ENCODE assay signal across 28 mouse cellular contexts in the genomic region with DNA sequence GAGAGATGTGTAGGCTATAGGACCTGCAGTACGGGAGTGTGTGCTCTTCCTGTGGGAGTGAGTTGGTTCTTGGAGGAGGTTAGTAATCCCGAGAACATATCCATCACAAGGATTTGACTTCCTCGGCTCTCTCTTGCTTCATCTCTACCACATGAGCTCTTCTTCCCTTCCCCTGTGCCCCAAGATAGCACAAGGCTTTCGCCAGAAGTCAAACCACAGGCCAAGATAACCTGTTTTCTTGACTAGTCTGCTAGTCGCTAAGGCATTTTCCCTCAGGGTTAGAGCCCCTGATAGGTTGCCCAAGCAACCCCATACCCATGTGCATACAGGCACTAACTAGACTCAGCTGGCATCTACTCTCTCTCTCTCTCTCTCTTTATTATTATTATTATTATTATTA. TPM values are rescaled to one million over a fixed set of nuclear protein-coding genes. Genes with fewer than 3 reads are reported as not detected.
DNase-seq lines count a peak whose midpoint lies in the region; ATAC-seq and TF ChIP-seq lines count a peak whose summit lies in the region.
"Had no signal": no experiment of that assay in that cellular context is flagged by ENCODE, and none has a peak within 500 bp of the region (broad histone marks: within the 10 kb centered on the region; RNA-seq: fewer than 3 reads in every experiment).

No protein-coding gene starts in this region.

- peaks cover 0 to 25% of the 10 kb centered on the region in 2 experiments; a peak in 2 of 4 replicates for H3K36me3 ChIP-seq in MEL (ENCODE audit: control insufficient read depth in 1 of 2, insufficient read depth in 2 of 2, low read length in 2 of 2)
- no peaks in the 10 kb centered on the region for H3K36me3 ChIP-seq in heart, embryonic 10.5 days
- H3K36me3 ChIP-seq: embryonic facial prominence, embryonic 12.5 days; embryonic facial prominence, embryonic 15.5 days; forebrain, embryonic 12.5 days; forebrain, embryonic 15.5 days; heart, embryonic 12.5 days; heart, embryonic 15.5 days; hindbrain, embryonic 10.5 days; hindbrain, embryonic 13.5 days had no signal

- TF ChIP-seq POLR2A in MEL (IDR thresholded peaks at IDR 0.05; ENCODE audit: control insufficient read depth in 1 of 2, insufficient read depth in 1 of 2, low read depth in 1 of 2, low read length in 2 of 2, poor library complexity in 1 of 2): no peak

- ATAC-seq in common myeloid progenitor, adult 5-6 weeks (replicated peaks; ENCODE audit: low read depth, poor library complexity, severe bottlenecking): peak; percentile 27; the same call in 1 of the 2 replicates
- peak; percentile 29 for ATAC-seq in megakaryocyte progenitor cell, adult 5-6 weeks (replicated peaks; ENCODE audit: poor library complexity)
- ATAC-seq: forebrain, embryonic 15.5 days; hindbrain, embryonic 16.5 days; Patski had no signal

- peaks cover 8 to 32% of the 10 kb centered on the region in 2 experiments for H3K4me1 ChIP-seq in MEL (ENCODE audit: control insufficient read depth in 1 of 2, insufficient read depth in 2 of 2, low read length in 2 of 2)
- peaks cover 12% of the 10 kb centered on the region; the same call in 1 of the 2 replicates for H3K4me1 ChIP-seq in heart, embryonic 10.5 days

- peak; percentile 75 for DNase-seq in layer of hippocampus, adult 9-11 months
- no peak for DNase-seq in layer of hippocampus, adult 18-20 months (ENCODE audit: low spot score in 2 of 2)
- peak; percentile 72 for DNase-seq in MEL (ENCODE audit: low read depth, low spot score)
- DNase-seq in heart, embryonic 10.5 days (ENCODE audit: low spot score): no peak
- DNase-seq in embryo, embryonic 9.5 days (ENCODE audit: extremely low spot score): no peak
- DNase-seq in gastrocnemius, adult 18-20 months (ENCODE audit: low spot score): no peak
- DNase-seq: adrenal gland, postnatal 10 days; adrenal gland, postnatal 36 days; cerebellum, adult 11-12 months; cerebellum, adult 8-10 months; cerebellum, postnatal 10 days; cerebellum, postnatal 36 days; gastrocnemius, postnatal 10 days; gastrocnemius, postnatal 36 days; heart, postnatal 10 days; heart, postnatal 36 days had no signal

- 85% methylated on average over 5 of the region's 5 CpGs for WGBS in heart, embryonic 10.5 days

- H3K4me3 ChIP-seq in MEL (ENCODE audit: control insufficient read depth in 1 of 2, insufficient read depth in 1 of 2, low read depth in 2 of 2, low read length in 2 of 2): no peak overlapping the region
- no peak overlapping the region for H3K4me3 ChIP-seq in heart, embryonic 10.5 days
- H3K4me3 ChIP-seq: embryonic facial prominence, embryonic 12.5 days; embryonic facial prominence, embryonic 15.5 days; forebrain, embryonic 12.5 days; forebrain, embryonic 15.5 days; heart, embryonic 12.5 days; heart, embryonic 15.5 days; hindbrain, embryonic 10.5 days; hindbrain, embryonic 13.5 days had no signal

- no peak overlapping the region for H3K27ac ChIP-seq in MEL (ENCODE audit: control insufficient read depth, low read depth, low read length)
- no peak overlapping the region for H3K27ac ChIP-seq in heart, embryonic 10.5 days
- H3K27ac ChIP-seq: embryonic facial prominence, embryonic 12.5 days; embryonic facial prominence, embryonic 15.5 days; forebrain, embryonic 12.5 days; forebrain, embryonic 15.5 days; heart, embryonic 15.5 days; hindbrain, embryonic 10.5 days; hindbrain, embryonic 13.5 days had no signal

- no peaks in the 10 kb centered on the region for H3K79me2 ChIP-seq in MEL (ENCODE audit: control insufficient read depth, insufficient read depth, low read length, poor library complexity)

- TF ChIP-seq RAD21 in MEL (IDR thresholded peaks at IDR 0.05; ENCODE audit: low read depth, low read length): no peak

- H3K9me3 ChIP-seq in MEL (replicated peaks; ENCODE audit: insufficient read depth, low read length): no peaks in the 10 kb centered on the region
- no peaks in the 10 kb centered on the region for H3K9me3 ChIP-seq in heart, embryonic 10.5 days
- H3K9me3 ChIP-seq: embryonic facial prominence, embryonic 12.5 days; embryonic facial prominence, embryonic 15.5 days; forebrain, embryonic 12.5 days; forebrain, embryonic 15.5 days; heart, embryonic 12.5 days; heart, embryonic 15.5 days; hindbrain, embryonic 10.5 days; hindbrain, embryonic 13.5 days had no signal

- H3K9ac ChIP-seq in MEL (ENCODE audit: control insufficient read depth, low read depth, low read length, poor library complexity, severe bottlenecking): no peak overlapping the region
- H3K9ac ChIP-seq: embryonic facial prominence, embryonic 12.5 days; embryonic facial prominence, embryonic 15.5 days; forebrain, embryonic 12.5 days; forebrain, embryonic 15.5 days; heart, embryonic 12.5 days; heart, embryonic 15.5 days; hindbrain, embryonic 13.5 days had no signal

- TF ChIP-seq EP300 in MEL (IDR thresholded peaks at IDR 0.05; ENCODE audit: low read depth in 1 of 2, low read length in 2 of 2): peak; percentile 80 to 82

- TF ChIP-seq CTCF in MEL (IDR thresholded peaks at IDR 0.05 in 2 of 3, conservative IDR thresholded peaks at IDR 0.05 in 1 of 3; ENCODE audit: control insufficient read depth in 1 of 3, insufficient read depth in 1 of 3, low read depth in 2 of 3, low read length in 3 of 3, poor library complexity in 1 of 3, severe bottlenecking in 1 of 3): no peak

- no peaks in the 10 kb centered on the region for H3K27me3 ChIP-seq in MEL (ENCODE audit: control insufficient read depth in 1 of 2, insufficient read depth in 2 of 2, low read length in 2 of 2)
- H3K27me3 ChIP-seq in heart, embryonic 10.5 days (ENCODE audit: insufficient read depth, poor library complexity, severe bottlenecking): no peaks in the 10 kb centered on the region
- H3K27me3 ChIP-seq: embryonic facial prominence, embryonic 12.5 days; embryonic facial prominence, embryonic 15.5 days; forebrain, embryonic 12.5 days; forebrain, embryonic 15.5 days; heart, embryonic 12.5 days; heart, embryonic 15.5 days; hindbrain, embryonic 13.5 days; Patski had no signal

TF ChIP-seq in MEL, 35 proteins besides CTCF, POLR2A, EP300 and RAD21:
- peak; percentile 83 for TF ChIP-seq RCOR1 (IDR thresholded peaks at IDR 0.05; ENCODE audit: low read depth, low read length)
- peak; percentile 71; the same call in 1 of the 2 replicates for TF ChIP-seq MYC (IDR thresholded peaks at IDR 0.05; ENCODE audit: low read depth, low read length)
- no peak for TF ChIP-seq ZNF384 (IDR thresholded peaks at IDR 0.05; ENCODE audit: low read depth, low read length)
- TF ChIP-seq MAFK (IDR thresholded peaks at IDR 0.05; ENCODE audit: borderline replicate concordance, low read depth, low read length): peak; percentile 15; the same call in 1 of the 2 replicates
- TF ChIP-seq GATA1 (IDR thresholded peaks at IDR 0.05; ENCODE audit: low read depth, low read length): peak; percentile 83
- no peak for TF ChIP-seq UBTF (IDR thresholded peaks at IDR 0.05; ENCODE audit: borderline replicate concordance, insufficient read depth, low read depth, low read length)
- peak; percentile 33; the same call in 1 of the 2 replicates for TF ChIP-seq SIN3A (IDR thresholded peaks at IDR 0.05; ENCODE audit: low read length)
- TF ChIP-seq ZMIZ1 (IDR thresholded peaks at IDR 0.05; ENCODE audit: low read depth, low read length): no peak
- TF ChIP-seq TAL1 (IDR thresholded peaks at IDR 0.05; ENCODE audit: low read length): peak; percentile 66
- TF ChIP-seq ETS1 (IDR thresholded peaks at IDR 0.05; ENCODE audit: low read depth, low read length): peak; percentile 67; the same call in 1 of the 2 replicates
- TF ChIP-seq TCF12 (IDR thresholded peaks at IDR 0.05; ENCODE audit: low read depth, low read length): peak; percentile 69; the same call in 1 of the 2 replicates

RNA-seq across cellular contexts. Expression of a gene that starts 4.1 kb away (rescaled TPM):
- 10 to 100 TPM; 83.6 to 85.4 TPM for total RNA-seq in layer of hippocampus, adult 18-20 months (2021)
- 2.2 and 4.1 TPM in 2 replicates for total RNA-seq in MEL (2012; rRNA removed)
- 1 to 10 TPM in 1 of 2 experiments, not detected in 1; 8.0 TPM for polyA plus RNA-seq in MEL (2012; ENCODE audit: insufficient read depth in 1 of 2, insufficient read length in 2 of 2, low read depth in 1 of 2, low replicate concordance in 2 of 2, missing spikeins in 1 of 2)
- 2.0 and 2.1 TPM in 2 replicates for total RNA-seq in common myeloid progenitor, adult 5-6 weeks (2017)
- 2.1 and 2.9 TPM in 2 replicates for total RNA-seq in megakaryocyte progenitor cell, adult 5-6 weeks (2015)
- total RNA-seq in megakaryocyte progenitor cell, adult 5-6 weeks (2017): 0.71 and 2.2 TPM in 2 replicates
- polyA plus RNA-seq in heart, embryonic 10.5 days (2016; fragmentation: Nextera tagmentation; extraction: Ambion mirVana): 84.4 and 111 TPM in 2 replicates
- total RNA-seq in gastrocnemius, adult 18-20 months (2021): 10 to 100 TPM; 24.5 to 25.9 TPM

RNA-seq across cellular contexts. Expression of a gene that starts 25.3 kb away (rescaled TPM):
- 10 to 100 TPM; 25.1 to 28.0 TPM for total RNA-seq in layer of hippocampus, adult 18-20 months (2021)
- 22.3 and 25.9 TPM in 2 replicates for total RNA-seq in MEL (2012; rRNA removed)
- 10 to 100 TPM in 1 of 2 experiments, not detected in 1; 29.3 TPM for polyA plus RNA-seq in MEL (2012; ENCODE audit: insufficient read depth in 1 of 2, insufficient read length in 2 of 2, low read depth in 1 of 2, low replicate concordance in 2 of 2, missing spikeins in 1 of 2)
- 76.9 and 81.0 TPM in 2 replicates for total RNA-seq in common myeloid progenitor, adult 5-6 weeks (2017)
- 22.1 and 28.8 TPM in 2 replicates for total RNA-seq in megakaryocyte progenitor cell, adult 5-6 weeks (2015)
- 69.0 and 74.0 TPM in 2 replicates for total RNA-seq in megakaryocyte progenitor cell, adult 5-6 weeks (2017)
- 25.7 and 26.1 TPM in 2 replicates for polyA plus RNA-seq in heart, embryonic 10.5 days (2016; fragmentation: Nextera tagmentation; extraction: Ambion mirVana)
- 10 to 100 TPM; 29.5 to 31.3 TPM for total RNA-seq in gastrocnemius, adult 18-20 months (2021)

Comparison
In these comparisons a context has a peak if more than half of its experiments do, and no peak if none do; other contexts are left out.
1. DNase-seq: peak in layer of hippocampus, adult 9-11 months (single experiment) and MEL (single experiment); none in layer of hippocampus, adult 18-20 months (0 of 2), heart, embryonic 10.5 days (single experiment), embryo, embryonic 9.5 days (single experiment) and gastrocnemius, adult 18-20 months (single experiment).